Mouse (Mus musculus) neural tube, embryonic 14.5 days (tissue): Measurements from ENCODE around the gene Dok3. TPM values are rescaled to one million over a fixed set of nuclear protein-coding genes. Genes with fewer than 3 reads are reported as not detected.

Experiments
- ATAC-seq: fragments of 200-750 bp; cut with Nextera tagmentation; 2 replicates; pipeline ENCODE4 v1.8.0; 2017; ENCODE audit warnings: low read depth, mild to moderate bottlenecking, moderate TSS enrichment, moderate library complexity
- H3K27ac ChIP-seq: fragments of 300-500 bp; sonication (generic); 2 replicates; pipeline ENCODE4 v1.5.1; 2014; ENCODE audit warnings: low read depth, mild to moderate bottlenecking, control low read depth, low read length, moderate library complexity, mixed read lengths
- H3K27me3 ChIP-seq: fragments of 300-500 bp; sonication (generic); 2 replicates; pipeline ENCODE4 v1.6.1; 2014; ENCODE audit warnings: low read length; ENCODE audit not compliant: control insufficient read depth, insufficient read depth
- H3K36me3 ChIP-seq: fragments of 300-500 bp; sonication (generic); 2 replicates; pipeline ENCODE4 v1.6.1; 2014; ENCODE audit warnings: low read length, mixed read lengths; ENCODE audit not compliant: control insufficient read depth, insufficient read depth
- H3K4me1 ChIP-seq: fragments of 300-500 bp; sonication (generic); 2 replicates; pipeline ENCODE4 v1.6.1; 2014; ENCODE audit warnings: low read length; ENCODE audit not compliant: control insufficient read depth, insufficient read depth
- H3K4me2 ChIP-seq: fragments of 300-500 bp; sonication (generic); 2 replicates; pipeline ENCODE4 v1.6.1; 2014; ENCODE audit warnings: mild to moderate bottlenecking, low read depth, low read length, control low read depth
- H3K4me3 ChIP-seq: fragments of 300-500 bp; sonication (generic); 2 replicates; pipeline ENCODE4 v1.5.1; 2014; ENCODE audit warnings: low read depth, low read length, control low read depth, mixed read lengths
- H3K9ac ChIP-seq: fragments of 300-500 bp; sonication (generic); replicated peaks from 2 replicates; pipeline ENCODE4 v1.6.1; 2014; ENCODE audit warnings: low read depth, mild to moderate bottlenecking, control low read depth, low read length, mixed read lengths
- H3K9me3 ChIP-seq: fragments of 300-500 bp; sonication (generic); 2 replicates; pipeline ENCODE4 v1.6.1; 2016; ENCODE audit warnings: low read length; ENCODE audit not compliant: control insufficient read depth
- WGBS: fragments of 180-500 bp; shearing (Covaris S2); extraction: QIAGEN DNeasy Blood & Tissue Kit; methylation state at CpG from one replicate; pipeline ENCODE4 v1.1.7; 2014; 5-methylcytosine and 5-hydroxymethylcytosine counted together
- polyA plus RNA-seq: library from polyadenylated mRNA; unstranded; fragments of >200 nt; fragmentation: Nextera tagmentation; extraction: Ambion mirVana; gene quantifications from 2 replicates; pipeline ENCODE4 v1.2.1, GENCODE M21; 2014

The Dok3 gene
- polyA plus RNA-seq, 1 experiment from 2014 or later, result 4.2 TPM

DNA sequence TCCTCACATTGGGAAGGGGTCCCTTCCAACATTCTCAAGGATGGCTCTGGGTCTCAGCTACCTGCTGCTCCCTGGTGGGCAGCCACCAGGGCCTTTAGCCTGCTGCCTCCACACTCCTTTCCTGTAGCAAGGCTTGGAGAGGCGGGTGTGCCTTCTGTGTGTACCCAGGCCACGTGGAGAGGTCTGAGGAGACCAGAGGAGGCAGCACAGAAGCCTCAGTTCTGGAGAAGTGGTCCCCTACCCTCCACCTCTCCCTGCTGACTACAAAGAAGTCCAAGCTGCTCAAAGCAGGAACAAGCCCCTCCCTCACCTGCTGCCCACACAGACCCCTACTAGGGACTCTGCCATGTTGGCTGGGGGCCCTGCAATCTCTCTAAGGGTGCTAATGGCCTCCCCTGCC, 34.8 kb downstream of the Dok3 start:
- no peak overlapping the region for H3K9ac ChIP-seq
- no peak for ATAC-seq

DNA sequence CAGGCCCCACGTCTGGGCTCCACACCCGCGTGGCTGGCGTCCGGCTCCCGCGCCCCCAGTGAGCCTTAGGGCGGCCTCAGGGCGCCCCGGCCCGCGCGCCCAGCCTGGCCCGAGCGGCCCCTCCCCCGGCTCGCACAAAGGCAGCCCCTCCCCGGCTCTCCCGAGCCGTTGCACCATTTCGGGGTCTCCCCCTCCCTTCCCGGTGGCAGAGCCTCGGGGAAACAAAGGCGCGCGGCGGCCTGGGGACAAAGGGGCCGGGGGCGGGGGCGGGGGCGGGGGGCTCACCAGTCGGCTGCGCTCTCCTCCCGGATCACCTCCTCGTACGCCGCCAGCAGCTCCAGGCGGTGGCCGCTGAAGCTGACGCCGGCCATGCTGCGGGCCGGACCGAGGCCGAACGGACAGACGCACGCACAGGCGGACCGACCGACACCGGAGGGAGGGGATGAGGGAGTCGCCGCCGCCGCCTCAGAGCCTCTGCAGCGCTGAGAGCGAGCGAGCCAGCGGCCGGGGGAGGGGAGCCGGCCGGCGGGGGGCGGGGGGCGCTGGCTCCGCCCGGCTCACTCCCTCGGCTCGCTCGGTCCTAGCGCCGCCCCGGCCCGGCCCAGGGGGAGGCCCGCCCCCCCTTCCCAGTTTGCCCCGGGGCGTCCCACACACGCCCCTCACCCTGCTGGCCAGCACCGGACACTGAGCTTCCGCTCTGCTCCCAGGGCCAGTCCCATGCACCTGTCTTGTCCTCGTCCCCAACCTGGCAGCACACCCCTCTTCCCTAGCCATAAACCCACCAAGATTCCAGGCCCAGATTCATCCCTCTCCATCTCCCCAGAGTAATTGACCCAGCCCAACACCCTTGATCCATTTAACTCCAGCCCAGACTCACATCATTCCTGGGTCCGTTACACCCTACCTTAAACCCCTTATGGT, 41.3 kb downstream of the Dok3 start, which contains the start of gene Dbn1:
Gene Dbn1 (minus strand): TSS at position 534 of the 921 bp plus-strand sequence.
- peaks cover under 1% of the 10 kb centered on the region; the same call in 1 of the 2 replicates for H3K36me3 ChIP-seq
- H3K4me1 ChIP-seq, result peaks cover 34% of the 10 kb centered on the region
- peak within 1 kb of the TSS; percentile 99 for H3K27ac ChIP-seq
- ATAC-seq, result peak; percentile 79
- H3K27me3 ChIP-seq, result peaks cover 2% of the 10 kb centered on the region; the same call in 1 of the 2 replicates
- no peaks in the 10 kb centered on the region for H3K9me3 ChIP-seq
- peak within 1 kb of the TSS; percentile 99 for H3K4me3 ChIP-seq
- H3K9ac ChIP-seq, result peak within 1 kb of the TSS; percentile 100
- under 1% methylated on average over 29 of the region's 83 CpGs for WGBS
- H3K4me2 ChIP-seq, result peak within 1 kb of the TSS; percentile 97

More for the DNA sequence above, 34.8 kb downstream of the Dok3 start:
- Histone ChIP-seq H3K4me3 (no peak overlapping the region), H3K27me3 (no peaks in the 10 kb centered on the region), H3K9me3 (no peaks in the 10 kb centered on the region), H3K27ac (no peak overlapping the region), H3K4me2 (no peak overlapping the region), H3K36me3 (0 out of 2 replicates have a peak, but pooled peaks cover 6% of the 10 kb centered on the region), H3K4me1 (peaks cover 12% of the 10 kb centered on the region; the same call in 1 of the 2 replicates)
- WGBS, result 28% methylated on average over 2 of the region's 2 CpGs

DNA sequence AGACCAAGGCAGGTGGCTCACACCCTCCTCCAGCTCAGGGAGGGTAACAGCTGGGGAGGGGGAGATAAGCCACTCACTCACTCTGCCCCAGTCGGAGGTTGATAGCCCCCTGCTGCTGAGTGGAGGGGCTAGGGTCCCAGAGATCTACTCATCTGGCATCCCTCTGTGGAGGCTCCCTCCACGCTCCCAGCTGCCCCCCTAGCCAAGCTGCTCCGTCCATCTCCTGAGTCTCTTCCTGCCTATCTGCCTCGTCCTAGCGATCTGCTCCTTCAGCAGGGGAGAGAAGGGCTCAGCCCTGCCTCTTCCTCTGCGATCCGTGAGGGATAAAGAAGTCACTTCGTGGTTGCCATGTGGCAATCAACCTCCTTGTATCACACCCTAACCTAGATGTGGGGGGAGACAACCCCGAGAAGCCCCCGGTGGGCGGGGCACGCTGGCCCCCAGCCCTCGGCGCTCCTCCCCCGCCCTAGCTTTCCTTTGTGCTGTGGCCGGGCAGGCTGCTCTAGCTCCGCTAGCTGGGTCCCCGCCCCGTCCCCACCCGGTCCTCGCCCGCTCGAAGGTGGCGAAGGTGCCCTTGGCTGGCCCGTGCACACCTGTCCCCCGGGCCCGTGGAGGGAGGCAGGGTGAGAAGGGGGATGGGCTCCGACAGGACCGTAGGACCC, 42.0 kb downstream of the Dok3 start:
- peaks cover 8% of the 10 kb centered on the region for H3K36me3 ChIP-seq
- H3K4me2 ChIP-seq, result peak overlapping the region; percentile 97
- peaks cover 2% of the 10 kb centered on the region; the same call in 1 of the 2 replicates for H3K27me3 ChIP-seq
- WGBS, result under 1% methylated on average over 25 of the region's 29 CpGs
- peak overlapping the region; percentile 99 for H3K4me3 ChIP-seq
- H3K9me3 ChIP-seq, result no peaks in the 10 kb centered on the region
- H3K27ac ChIP-seq, result peak overlapping the region; percentile 99
- H3K9ac ChIP-seq, result peak overlapping the region; percentile 100
- peak; percentile 38 for ATAC-seq
- H3K4me1 ChIP-seq, result peaks cover 42% of the 10 kb centered on the region

DNA sequence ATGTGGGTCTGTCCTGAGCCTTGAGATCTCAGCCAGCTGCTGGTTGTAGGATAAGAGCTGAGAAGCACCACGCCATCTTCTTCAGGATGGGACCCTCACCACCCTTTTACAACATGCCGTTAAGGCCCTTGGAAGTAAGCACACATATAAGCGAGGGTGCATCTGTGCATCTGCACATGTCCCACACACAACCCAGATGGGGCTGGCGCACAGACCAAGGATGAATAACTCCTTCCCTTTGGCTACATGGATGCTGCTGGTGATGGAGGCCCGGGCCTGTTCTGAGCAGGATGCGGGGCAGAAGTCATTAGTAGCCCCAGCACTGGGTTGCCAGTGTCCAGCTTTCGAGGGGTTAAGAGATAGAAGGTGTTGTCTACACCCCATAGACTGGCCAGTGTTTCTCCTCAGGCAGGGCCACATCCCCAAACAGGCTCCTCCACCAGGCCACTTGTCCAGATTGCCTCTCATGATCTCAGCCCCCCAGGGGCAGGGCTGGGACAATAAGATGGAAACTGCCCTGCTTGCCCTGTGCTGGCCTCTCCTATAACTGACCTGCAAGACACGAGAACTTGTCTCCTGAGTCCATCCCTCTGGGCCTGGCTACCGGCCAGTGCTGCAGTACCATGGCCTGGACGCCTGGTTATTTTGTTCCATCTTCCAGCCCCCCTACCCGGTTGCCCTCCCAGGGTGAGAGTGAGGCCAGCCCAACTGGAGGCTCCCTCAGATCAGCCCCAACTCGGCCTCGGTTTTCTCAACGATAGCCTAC, 42.9 kb downstream of the Dok3 start:
- WGBS, result 16% methylated on average over 14 of the region's 14 CpGs
- peaks cover 42% of the 10 kb centered on the region for H3K4me1 ChIP-seq
- peaks cover 2% of the 10 kb centered on the region; the same call in 1 of the 2 replicates for H3K27me3 ChIP-seq
- peak overlapping the region; percentile 99 for H3K27ac ChIP-seq
- no peaks in the 10 kb centered on the region for H3K9me3 ChIP-seq
- H3K4me2 ChIP-seq, result peak overlapping the region; percentile 97
- H3K36me3 ChIP-seq, result peaks cover 17% of the 10 kb centered on the region
- no peak for ATAC-seq
- peak overlapping the region; percentile 100 for H3K9ac ChIP-seq
- H3K4me3 ChIP-seq, result peak overlapping the region; percentile 99

DNA sequence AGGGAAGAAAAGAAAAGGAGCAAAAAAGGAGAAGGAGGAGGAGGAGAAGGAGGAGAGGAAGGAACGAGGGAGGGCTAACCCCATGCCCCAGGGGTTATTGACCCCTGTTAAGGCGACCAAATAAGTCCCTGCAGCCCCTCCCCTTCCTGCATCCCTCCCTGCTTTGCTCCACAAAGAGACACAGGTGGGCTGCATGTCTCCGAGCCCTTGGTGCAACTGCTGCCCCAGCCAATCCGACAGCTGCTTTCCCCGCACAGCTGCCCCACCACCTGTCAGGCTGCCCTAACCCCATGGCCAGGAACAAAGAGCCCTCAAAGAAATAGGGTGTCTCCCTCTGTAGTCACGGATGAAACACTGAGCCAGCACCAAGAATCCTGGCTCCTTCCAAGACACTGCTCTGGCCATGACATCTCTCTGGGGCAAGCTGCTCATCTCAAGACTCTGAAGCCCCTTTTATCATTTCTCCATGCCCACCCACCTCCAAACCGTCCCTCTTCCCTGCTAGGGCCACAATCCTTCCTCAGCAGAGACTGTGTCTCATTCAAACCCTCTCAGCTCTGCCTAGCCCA, 44.5 kb downstream of the Dok3 start:
- H3K4me2 ChIP-seq, result peak overlapping the region; percentile 97
- WGBS, result 10% methylated on average over 7 of the region's 7 CpGs
- ATAC-seq, result no peak
- H3K4me1 ChIP-seq, result peaks cover 42% of the 10 kb centered on the region
- peak overlapping the region; percentile 100 for H3K9ac ChIP-seq
- no peaks in the 10 kb centered on the region for H3K9me3 ChIP-seq
- H3K27me3 ChIP-seq, result peaks cover 2% of the 10 kb centered on the region; the same call in 1 of the 2 replicates
- peak overlapping the region; percentile 74 for H3K27ac ChIP-seq
- peaks cover 33% of the 10 kb centered on the region for H3K36me3 ChIP-seq
- H3K4me3 ChIP-seq, result peak overlapping the region; percentile 99

DNA sequence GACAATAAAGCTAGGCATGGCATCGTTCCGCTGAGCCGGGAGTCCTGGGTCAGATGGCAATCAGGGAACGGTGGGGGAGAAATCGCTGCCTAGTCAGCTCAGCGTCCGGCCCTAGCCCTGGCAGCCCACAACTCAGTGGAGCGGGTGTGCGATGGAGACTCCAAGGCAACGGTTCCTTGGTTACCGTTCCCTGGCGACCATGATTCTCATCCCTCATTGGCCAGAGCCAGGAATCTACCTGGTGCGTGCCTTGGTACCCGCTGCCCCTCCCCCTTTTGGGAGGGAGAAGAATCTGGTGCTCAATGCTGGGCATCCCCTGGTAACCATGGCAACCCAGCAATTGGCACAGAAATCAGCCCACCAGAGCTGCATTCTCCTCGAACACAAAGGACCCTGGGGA, 45.5 kb downstream of the Dok3 start:
- peak overlapping the region; percentile 99 for H3K4me3 ChIP-seq
- H3K4me2 ChIP-seq, result peak overlapping the region; percentile 97
- WGBS, result 3% methylated on average over 15 of the region's 15 CpGs
- peak overlapping the region; percentile 43 for H3K9ac ChIP-seq
- ATAC-seq, result peak; percentile 84
- H3K27me3 ChIP-seq, result peaks cover 2% of the 10 kb centered on the region; the same call in 1 of the 2 replicates
- H3K36me3 ChIP-seq, result peaks cover 43% of the 10 kb centered on the region
- H3K9me3 ChIP-seq, result no peaks in the 10 kb centered on the region
- H3K4me1 ChIP-seq, result peaks cover 42% of the 10 kb centered on the region
- peak overlapping the region; percentile 74 for H3K27ac ChIP-seq

DNA sequence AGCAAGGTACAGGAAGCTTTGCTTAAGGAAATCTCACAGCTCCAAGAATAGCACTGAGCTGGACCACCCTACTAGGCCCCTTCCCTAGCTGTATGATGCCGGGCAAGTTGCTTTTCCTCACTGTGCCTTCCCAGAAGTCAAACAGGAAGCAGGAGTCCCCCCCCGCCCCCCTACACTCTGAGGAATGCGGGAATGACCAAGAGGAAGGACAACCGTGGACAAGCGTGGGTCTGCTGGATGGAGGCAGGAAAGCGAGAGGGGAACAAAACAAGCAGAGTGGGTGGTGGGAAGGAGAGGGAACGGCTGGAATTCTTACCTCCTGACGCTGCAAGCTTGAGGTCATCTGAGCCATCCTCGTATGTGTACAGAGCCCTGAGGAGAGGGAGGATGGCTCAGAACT, 46.0 kb downstream of the Dok3 start:
- Histone ChIP-seq H3K9me3 (no peaks in the 10 kb centered on the region), H3K27ac (peak overlapping the region; percentile 74), H3K4me2 (peak overlapping the region; percentile 97), H3K4me1 (peaks cover 42% of the 10 kb centered on the region), H3K27me3 (peaks cover 2% of the 10 kb centered on the region; the same call in 1 of the 2 replicates), H3K9ac (peak overlapping the region; percentile 43), H3K4me3 (peak overlapping the region; percentile 99), H3K36me3 (peaks cover 44% of the 10 kb centered on the region)
- ATAC-seq, result no peak
- WGBS, result 44% methylated on average over 9 of the region's 9 CpGs

DNA sequence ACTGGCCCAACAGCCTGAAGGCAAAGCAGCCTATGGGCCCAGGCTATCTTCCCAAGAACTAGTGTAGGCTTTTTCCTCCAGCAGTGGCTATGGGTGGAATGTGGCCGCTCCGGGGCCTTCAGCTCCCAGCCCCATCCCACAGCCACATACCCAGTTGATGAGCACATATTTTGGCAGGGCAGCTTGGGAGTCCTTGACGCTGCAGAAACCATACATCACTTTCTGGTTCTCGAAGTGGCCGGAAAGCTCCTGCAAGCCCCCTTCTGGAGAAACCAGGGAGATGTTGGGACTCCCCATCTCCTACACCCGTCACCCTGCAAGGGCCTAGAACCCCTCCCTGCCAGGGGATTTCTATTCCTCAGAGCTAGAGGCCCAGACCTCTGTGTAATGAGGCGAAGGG, 46.6 kb downstream of the Dok3 start:
- peaks cover 50% of the 10 kb centered on the region for H3K36me3 ChIP-seq
- peak overlapping the region; percentile 97; the same call in 1 of the 2 replicates for H3K4me2 ChIP-seq
- WGBS, result 68% methylated on average over 7 of the region's 7 CpGs
- H3K9me3 ChIP-seq, result no peaks in the 10 kb centered on the region
- H3K27ac ChIP-seq, result no peak overlapping the region
- H3K4me1 ChIP-seq, result peaks cover 42% of the 10 kb centered on the region
- H3K27me3 ChIP-seq, result peaks cover 2% of the 10 kb centered on the region; the same call in 1 of the 2 replicates
- no peak for ATAC-seq
- H3K9ac ChIP-seq, result no peak overlapping the region
- H3K4me3 ChIP-seq, result peak overlapping the region; percentile 99; the same call in 1 of the 2 replicates
